Mouse (Mus musculus) midbrain, postnatal 0 days (tissue): ENCODE results near the gene Map1b. TPM values are rescaled to one million over a fixed set of nuclear protein-coding genes. Genes with fewer than 3 reads are reported as not detected.

Experiments
- ATAC-seq: fragments of 200-750 bp; cut with Nextera tagmentation; 2 replicates; pipeline ENCODE4 v1.8.0; 2017; ENCODE audit warnings: moderate number of reproducible peaks, mild to moderate bottlenecking, moderate TSS enrichment, moderate library complexity; ENCODE audit not compliant: low FRiP score
- DNase-seq: peaks from one replicate; pipeline ENCODE4 v3.0.0-alpha.2; 2015; ENCODE audit warnings: low spot score
- H3K27ac ChIP-seq: fragments of 300-500 bp; sonication (generic); 2 replicates; pipeline ENCODE4 v1.5.1; 2014; ENCODE audit warnings: low read depth, mild to moderate bottlenecking, low read length, mixed read lengths
- H3K27me3 ChIP-seq: fragments of 300-500 bp; sonication (generic); 2 replicates; pipeline ENCODE4 v1.6.1; 2014; ENCODE audit warnings: low read length, control low read depth, mixed read lengths; ENCODE audit not compliant: insufficient read depth
- H3K36me3 ChIP-seq: fragments of 300-500 bp; sonication (generic); 2 replicates; pipeline ENCODE4 v1.6.1; 2014; ENCODE audit warnings: low read length, control low read depth, mixed read lengths; ENCODE audit not compliant: insufficient read depth
- H3K4me1 ChIP-seq: fragments of 300-500 bp; sonication (generic); 2 replicates; pipeline ENCODE4 v1.6.1; 2014; ENCODE audit warnings: mild to moderate bottlenecking, control low read depth, antibody characterized with exemption, low read length, mixed read lengths; ENCODE audit not compliant: insufficient read depth
- H3K4me2 ChIP-seq: fragments of 300-500 bp; sonication (generic); 2 replicates; pipeline ENCODE4 v1.6.1; 2014; ENCODE audit warnings: low read depth, mild to moderate bottlenecking, low read length, mixed read lengths; ENCODE audit not compliant: poor library complexity, severe bottlenecking
- H3K4me3 ChIP-seq: fragments of 300-500 bp; sonication (generic); 2 replicates; pipeline ENCODE4 v1.5.1; 2014; ENCODE audit warnings: low read depth, mild to moderate bottlenecking, low read length, moderate library complexity
- H3K9ac ChIP-seq: fragments of 300-500 bp; sonication (generic); replicated peaks from 2 replicates; pipeline ENCODE4 v1.6.1; 2014; ENCODE audit warnings: mild to moderate bottlenecking, low read length, moderate library complexity, mixed read lengths; ENCODE audit not compliant: poor library complexity, severe bottlenecking
- H3K9me3 ChIP-seq: fragments of 300-500 bp; sonication (generic); 2 replicates; pipeline ENCODE4 v1.6.1; 2016; ENCODE audit warnings: low read length, control low read depth
- CTCF ChIP-seq: IDR thresholded peaks from 2 replicates; pipeline ENCODE4 v1.5.1; 2016; ENCODE audit warnings: antibody characterized with exemption, mild to moderate bottlenecking
- WGBS: fragments of 180-500 bp; shearing (Covaris S2); extraction: QIAGEN DNeasy Blood & Tissue Kit; methylation state at CpG from one replicate; pipeline ENCODE4 v1.1.7; 2014; 5-methylcytosine and 5-hydroxymethylcytosine counted together
- polyA plus RNA-seq: library from polyadenylated mRNA; unstranded; fragments of >200 nt; fragmentation: Nextera tagmentation; extraction: Ambion mirVana; gene quantifications from 2 replicates; pipeline ENCODE4 v1.2.1, GENCODE M21; 2015
- total RNA-seq: library from RNA; depleted of rRNA; stranded (reverse); fragments of >200 nt; gene quantifications from 2 replicates; pipeline ENCODE4 v1.2.3, GENCODE M21; 2014; rRNA removed

Gene Map1b
- total and polyA plus RNA-seq, 2 experiments from 2014 or later, result 913 to 2,125 TPM

DNA sequence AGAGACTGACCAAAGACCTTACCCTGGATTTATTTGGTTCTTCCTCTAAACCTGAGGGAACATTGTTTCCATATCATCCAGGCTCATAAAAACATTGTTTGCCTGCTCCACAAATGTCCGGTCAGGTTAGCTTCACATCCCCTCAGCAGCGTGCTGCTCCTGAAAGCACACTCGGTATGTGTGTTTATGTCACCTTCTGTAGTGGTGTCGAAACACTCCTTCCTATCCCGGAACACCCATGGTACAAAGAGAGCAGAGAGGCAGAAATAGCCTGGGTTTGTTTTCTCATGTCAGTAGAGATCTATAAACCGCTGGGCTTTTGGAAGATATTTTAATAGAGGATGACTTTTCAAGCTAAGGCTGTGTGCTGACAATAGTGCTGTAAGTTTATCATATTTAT lies 139.3 kb downstream of the Map1b start:
- no peak overlapping the region for H3K9ac ChIP-seq
- no peaks in the 10 kb centered on the region; the same call in 1 of the 2 replicates for H3K36me3 ChIP-seq
- ATAC-seq (no peak), DNase-seq (no peak)
- no peak for TF ChIP-seq CTCF
- no peaks in the 10 kb centered on the region for H3K4me1 ChIP-seq
- no peak overlapping the region for H3K4me2 ChIP-seq
- H3K27me3 ChIP-seq, result no peaks in the 10 kb centered on the region
- no peak overlapping the region for H3K4me3 ChIP-seq
- WGBS, result 89% methylated on average over 6 of the region's 6 CpGs
- no peaks in the 10 kb centered on the region for H3K9me3 ChIP-seq
- no peak overlapping the region for H3K27ac ChIP-seq

GRCm38 (mm10) chr13:99375550-99375949 lies 140.8 kb downstream of the Map1b start:
- H3K9ac ChIP-seq, result no peak overlapping the region
- DNase-seq, result peak; percentile 90
- no peaks in the 10 kb centered on the region for H3K4me1 ChIP-seq
- H3K27ac ChIP-seq, result no peak overlapping the region
- no peaks in the 10 kb centered on the region for H3K9me3 ChIP-seq
- H3K27me3 ChIP-seq, result no peaks in the 10 kb centered on the region
- H3K4me2 ChIP-seq, result no peak overlapping the region
- peak; percentile 31; the same call in 1 of the 2 replicates for ATAC-seq
- no peak overlapping the region for H3K4me3 ChIP-seq
- H3K36me3 ChIP-seq, result no peaks in the 10 kb centered on the region
- TF ChIP-seq CTCF, result peak; percentile 95
- 29% methylated on average over 6 of the region's 6 CpGs for WGBS

GRCm38 (mm10) chr13:99374191-99374590 lies 142.1 kb downstream of the Map1b start:
- no peak overlapping the region for H3K4me2 ChIP-seq
- H3K9ac ChIP-seq, result no peak overlapping the region
- no peaks in the 10 kb centered on the region for H3K4me1 ChIP-seq
- H3K27me3 ChIP-seq, result no peaks in the 10 kb centered on the region
- no peak overlapping the region for H3K4me3 ChIP-seq
- H3K9me3 ChIP-seq, result no peaks in the 10 kb centered on the region
- 91% methylated on average over 4 of the region's 4 CpGs for WGBS
- TF ChIP-seq CTCF, result no peak
- DNase-seq, result no peak
- no peaks in the 10 kb centered on the region for H3K36me3 ChIP-seq
- ATAC-seq, result no peak
- no peak overlapping the region for H3K27ac ChIP-seq

DNA sequence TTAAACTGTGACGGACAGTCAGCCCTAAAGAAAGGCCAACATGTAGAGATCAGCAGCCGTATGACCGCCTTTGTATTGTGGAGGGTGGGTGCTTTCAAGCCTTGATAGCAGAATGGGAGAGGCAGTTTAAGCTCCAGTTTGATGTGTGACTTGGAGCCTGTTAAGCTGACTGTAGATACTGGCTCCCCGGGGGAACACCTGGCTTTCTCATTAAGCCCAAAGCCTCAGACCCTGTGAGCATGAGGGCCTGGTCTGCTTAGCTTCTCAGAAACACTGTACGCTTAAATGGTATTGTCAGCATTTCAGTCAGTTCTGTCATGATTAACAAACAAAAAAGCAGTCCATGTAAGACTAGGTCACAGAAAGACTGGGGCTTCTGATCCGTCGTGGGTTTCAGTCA lies 142.7 kb downstream of the Map1b start:
- no peak for ATAC-seq
- H3K9ac ChIP-seq, result no peak overlapping the region

More for the DNA sequence above, 142.7 kb downstream of the Map1b start:
- H3K27ac ChIP-seq, result no peak overlapping the region
- H3K36me3 ChIP-seq, result no peaks in the 10 kb centered on the region
- no peak for DNase-seq
- no peaks in the 10 kb centered on the region for H3K27me3 ChIP-seq
- WGBS, result 73% methylated on average over 7 of the region's 7 CpGs
- H3K4me1 ChIP-seq, result no peaks in the 10 kb centered on the region
- no peak overlapping the region for H3K4me3 ChIP-seq
- no peaks in the 10 kb centered on the region for H3K9me3 ChIP-seq
- TF ChIP-seq CTCF, result no peak
- H3K4me2 ChIP-seq, result no peak overlapping the region

Other genes with a start within 250 kb of the Map1b start
- gene Ptcd2, start 171.8 kb downstream of the Map1b start, total RNA-seq, result 41.8 and 48.9 TPM in 2 replicates
- gene Ptcd2, start 171.8 kb downstream of the Map1b start, polyA plus RNA-seq, result 51.5 and 52.8 TPM in 2 replicates
- 19.6 and 21.9 TPM in 2 replicates for gene Mrps27, start 171.8 kb downstream of the Map1b start, total RNA-seq
- gene Mrps27, start 171.8 kb downstream of the Map1b start, polyA plus RNA-seq, result 37.4 and 38.7 TPM in 2 replicates